Mouse (Mus musculus): ENCODE measurements around the gene Amh. TPM values are rescaled to one million over a fixed set of nuclear protein-coding genes. Genes with fewer than 3 reads are reported as not detected.

Gene Amh
- not detected in 2 replicates for polyA plus RNA-seq (2011; ENCODE audit: insufficient read length, low read depth, missing spikeins)

GRCm38 (mm10) chr10:80804916-80805315, at the start of gene Amh:
Gene Amh (plus strand): TSS chr10:80805243.
- H3K27ac ChIP-seq (ENCODE audit: insufficient read depth, low read length) = no peak within 1 kb of the TSS
- H3K4me3 ChIP-seq (ENCODE audit: insufficient read depth, low read length) = no peak within 1 kb of the TSS
- H3K4me1 ChIP-seq (ENCODE audit: control insufficient read depth, insufficient read depth, low read length) = peaks cover 4% of the 10 kb centered on the region; the same call in 1 of the 2 replicates
- TF ChIP-seq CTCF (IDR thresholded peaks at IDR 0.05; ENCODE audit: borderline replicate concordance, insufficient read depth, low read length) = no peak
- no peak for TF ChIP-seq POLR2A (IDR thresholded peaks at IDR 0.05; ENCODE audit: low read depth, low read length)

DNA sequence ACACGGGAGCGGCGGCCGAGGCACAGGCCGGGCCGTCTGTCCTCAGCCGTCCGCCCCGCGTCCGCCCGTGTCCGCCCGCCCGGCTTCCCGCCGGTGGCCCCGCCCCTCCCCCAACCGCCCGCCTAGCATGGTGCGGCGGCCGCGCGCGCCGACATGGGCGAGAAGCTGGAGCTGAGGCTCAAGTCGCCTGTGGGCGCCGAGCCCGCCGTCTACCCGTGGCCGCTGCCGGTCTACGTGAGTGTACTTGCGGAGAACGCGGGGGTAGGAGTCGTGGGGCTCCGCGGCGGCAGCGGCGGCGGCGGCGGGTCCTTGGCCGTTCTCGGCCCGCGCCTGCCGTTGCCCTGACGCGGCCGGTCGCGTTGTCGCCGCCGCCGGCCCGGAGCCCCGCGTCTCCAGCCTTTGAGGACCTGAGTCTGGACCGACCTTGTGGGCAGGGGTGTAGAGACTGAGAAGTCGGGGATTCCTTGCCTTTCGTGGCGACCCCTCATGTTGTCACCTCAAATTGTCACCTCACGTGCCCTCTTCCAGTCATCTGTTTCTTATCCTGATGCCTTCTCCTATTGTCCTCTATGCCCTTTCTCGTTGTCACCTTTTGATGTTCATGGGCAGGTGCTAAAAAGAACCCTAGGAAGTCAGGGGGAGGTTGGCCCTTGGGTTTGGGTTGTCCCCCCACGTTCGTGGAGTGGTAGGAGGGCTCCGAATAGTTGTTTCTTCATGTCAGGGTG, 49.6 kb upstream of the Amh start:
- Histone ChIP-seq H3K4me3 (ENCODE audit: insufficient read depth, low read length) (peak overlapping the region; percentile 98), H3K4me1 (ENCODE audit: control insufficient read depth, insufficient read depth, low read length) (peaks cover 19% of the 10 kb centered on the region), H3K27ac (ENCODE audit: insufficient read depth, low read length) (peak overlapping the region; percentile 13; the same call in 1 of the 2 replicates)
- no peak for TF ChIP-seq POLR2A (IDR thresholded peaks at IDR 0.05; ENCODE audit: low read depth, low read length)
- TF ChIP-seq CTCF (IDR thresholded peaks at IDR 0.05; ENCODE audit: borderline replicate concordance, insufficient read depth, low read length) = no peak

DNA sequence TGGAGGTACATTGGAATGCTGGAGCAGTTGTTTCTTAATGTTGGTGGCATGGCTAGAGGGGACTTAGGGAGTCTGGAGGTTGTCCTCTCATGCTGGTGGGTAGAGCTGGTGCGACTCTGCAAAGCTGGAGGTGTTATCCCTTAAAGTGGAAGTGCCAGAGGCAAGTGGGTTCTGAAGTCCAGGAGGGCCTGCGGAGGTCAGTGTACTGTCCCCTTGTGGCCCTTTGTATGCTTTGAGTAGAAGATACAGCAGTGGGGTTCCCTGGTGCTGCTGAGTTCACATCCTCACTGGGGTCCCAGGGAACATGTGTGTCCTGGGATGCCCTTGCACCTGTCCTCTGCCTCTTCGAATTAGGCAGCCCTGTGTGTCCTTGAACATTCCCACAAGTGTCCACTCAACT, 48.9 kb upstream of the Amh start:
- TF ChIP-seq CTCF (IDR thresholded peaks at IDR 0.05; ENCODE audit: borderline replicate concordance, insufficient read depth, low read length) (no peak), POLR2A (IDR thresholded peaks at IDR 0.05; ENCODE audit: low read depth, low read length) (no peak)

DNA sequence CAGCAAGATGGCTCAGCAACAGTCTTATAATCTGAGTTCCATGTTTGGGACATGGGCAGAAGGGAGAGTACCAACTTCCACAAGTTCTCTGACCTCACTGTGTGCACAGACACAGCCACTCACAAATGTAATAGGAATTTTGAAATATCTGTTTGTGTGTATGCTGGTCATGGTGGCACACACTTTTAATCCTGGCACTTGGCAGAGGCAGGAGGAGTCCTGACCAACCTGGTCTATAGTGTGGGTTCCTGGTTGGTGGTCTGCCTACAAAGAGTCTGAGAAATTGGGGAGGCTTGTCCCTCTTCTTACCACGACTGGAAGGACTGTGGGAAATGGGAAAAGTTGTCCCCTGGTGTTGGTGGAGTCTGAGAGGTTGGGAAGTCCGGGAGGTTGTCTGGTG, 48.5 kb upstream of the Amh start:
- Histone ChIP-seq H3K4me3 (ENCODE audit: insufficient read depth, low read length) (peak overlapping the region; percentile 98), H3K4me1 (ENCODE audit: control insufficient read depth, insufficient read depth, low read length) (peaks cover 19% of the 10 kb centered on the region), H3K27ac (ENCODE audit: insufficient read depth, low read length) (no peak overlapping the region)
- TF ChIP-seq POLR2A (IDR thresholded peaks at IDR 0.05; ENCODE audit: low read depth, low read length) = no peak
- no peak for TF ChIP-seq CTCF (IDR thresholded peaks at IDR 0.05; ENCODE audit: borderline replicate concordance, insufficient read depth, low read length)

More for the DNA sequence above, 48.9 kb upstream of the Amh start:
- H3K4me3 ChIP-seq (ENCODE audit: insufficient read depth, low read length) = peak overlapping the region; percentile 98
- H3K27ac ChIP-seq (ENCODE audit: insufficient read depth, low read length) = peak overlapping the region; percentile 13; the same call in 1 of the 2 replicates
- peaks cover 19% of the 10 kb centered on the region for H3K4me1 ChIP-seq (ENCODE audit: control insufficient read depth, insufficient read depth, low read length)

GRCm38 (mm10) chr10:80756967-80757366, 48.1 kb upstream of the Amh start:
- H3K4me1 ChIP-seq (ENCODE audit: control insufficient read depth, insufficient read depth, low read length) = peaks cover 19% of the 10 kb centered on the region
- TF ChIP-seq POLR2A (IDR thresholded peaks at IDR 0.05; ENCODE audit: low read depth, low read length) = no peak
- TF ChIP-seq CTCF (IDR thresholded peaks at IDR 0.05; ENCODE audit: borderline replicate concordance, insufficient read depth, low read length) = no peak

DNA sequence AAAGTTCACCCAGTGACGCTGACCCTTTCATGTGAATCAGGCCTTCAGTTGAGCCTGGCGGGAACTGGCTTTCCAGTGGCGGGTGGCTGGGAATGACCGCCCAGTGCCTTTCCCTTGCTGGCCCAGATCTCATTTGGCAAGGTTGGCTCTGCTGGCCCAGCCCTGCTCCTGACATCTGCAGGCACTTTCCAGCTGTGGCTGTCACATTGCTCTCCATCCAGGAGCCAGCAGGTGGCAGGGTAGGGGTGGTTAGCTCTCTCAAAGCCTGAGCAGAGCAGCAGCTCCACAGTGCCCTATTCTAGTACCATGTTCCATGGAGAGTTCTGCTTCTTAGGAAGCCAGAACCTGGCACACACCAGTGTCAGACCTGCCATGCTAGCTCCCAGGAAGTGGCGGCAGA, 47.3 kb upstream of the Amh start:
- Histone ChIP-seq H3K4me3 (ENCODE audit: insufficient read depth, low read length) (no peak overlapping the region), H3K4me1 (ENCODE audit: control insufficient read depth, insufficient read depth, low read length) (peaks cover 14% of the 10 kb centered on the region), H3K27ac (ENCODE audit: insufficient read depth, low read length) (no peak overlapping the region)
- TF ChIP-seq CTCF (IDR thresholded peaks at IDR 0.05; ENCODE audit: borderline replicate concordance, insufficient read depth, low read length) (peak; percentile 65; the same call in 1 of the 2 replicates), POLR2A (IDR thresholded peaks at IDR 0.05; ENCODE audit: low read depth, low read length) (no peak)

More at GRCm38 (mm10) chr10:80756967-80757366, 48.1 kb upstream of the Amh start:
- Histone ChIP-seq H3K4me3 (ENCODE audit: insufficient read depth, low read length) (peak overlapping the region; percentile 98), H3K27ac (ENCODE audit: insufficient read depth, low read length) (no peak overlapping the region)

DNA sequence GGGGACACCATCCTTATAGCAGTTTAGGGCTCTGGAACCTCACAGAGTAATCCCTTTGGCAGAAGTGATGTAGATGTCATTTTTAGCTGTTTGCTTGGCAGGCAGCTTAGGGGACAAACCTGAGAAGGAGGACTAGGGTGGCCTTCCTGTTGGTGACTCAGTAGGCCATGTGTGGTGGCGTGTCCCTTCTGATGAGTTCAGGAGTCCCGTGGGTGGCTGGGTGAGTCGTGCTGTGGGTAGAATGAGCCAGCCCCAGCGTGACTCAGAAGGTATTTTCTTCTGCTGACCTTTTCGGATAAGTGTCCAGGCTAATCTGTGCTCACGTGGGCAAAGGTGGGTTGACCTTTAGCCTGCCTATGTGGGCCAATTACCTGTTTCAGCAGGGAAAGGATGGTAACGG, 46.4 kb upstream of the Amh start:
- H3K4me3 ChIP-seq (ENCODE audit: insufficient read depth, low read length) = no peak overlapping the region
- TF ChIP-seq POLR2A (IDR thresholded peaks at IDR 0.05; ENCODE audit: low read depth, low read length) (no peak), CTCF (IDR thresholded peaks at IDR 0.05; ENCODE audit: borderline replicate concordance, insufficient read depth, low read length) (no peak)

GRCm38 (mm10) chr10:80760596-80761524, 44.2 kb upstream of the Amh start:
- no peak overlapping the region for H3K4me3 ChIP-seq (ENCODE audit: insufficient read depth, low read length)
- TF ChIP-seq POLR2A (IDR thresholded peaks at IDR 0.05; ENCODE audit: low read depth, low read length) = no peak
- TF ChIP-seq CTCF (IDR thresholded peaks at IDR 0.05; ENCODE audit: borderline replicate concordance, insufficient read depth, low read length) = no peak
- no peak overlapping the region for H3K27ac ChIP-seq (ENCODE audit: insufficient read depth, low read length)
- H3K4me1 ChIP-seq (ENCODE audit: control insufficient read depth, insufficient read depth, low read length) = peaks cover 22% of the 10 kb centered on the region

More for the DNA sequence above, 46.4 kb upstream of the Amh start:
- Histone ChIP-seq H3K27ac (ENCODE audit: insufficient read depth, low read length) (no peak overlapping the region), H3K4me1 (ENCODE audit: control insufficient read depth, insufficient read depth, low read length) (peaks cover 22% of the 10 kb centered on the region)

- TF ChIP-seq CTCF (IDR thresholded peaks at IDR 0.05; ENCODE audit: borderline replicate concordance, insufficient read depth, low read length) (no peak), POLR2A (IDR thresholded peaks at IDR 0.05; ENCODE audit: low read depth, low read length) (no peak)
- Histone ChIP-seq H3K27ac (ENCODE audit: insufficient read depth, low read length) (no peak overlapping the region), H3K4me1 (ENCODE audit: control insufficient read depth, insufficient read depth, low read length) (peaks cover 19% of the 10 kb centered on the region), H3K4me3 (ENCODE audit: insufficient read depth, low read length) (no peak overlapping the region)
Observed at GRCm38 (mm10) chr10:80761821-80762220, 43.2 kb upstream of the Amh start.
